ENCODE assay signal across 9 mouse cellular contexts in the genomic region with DNA sequence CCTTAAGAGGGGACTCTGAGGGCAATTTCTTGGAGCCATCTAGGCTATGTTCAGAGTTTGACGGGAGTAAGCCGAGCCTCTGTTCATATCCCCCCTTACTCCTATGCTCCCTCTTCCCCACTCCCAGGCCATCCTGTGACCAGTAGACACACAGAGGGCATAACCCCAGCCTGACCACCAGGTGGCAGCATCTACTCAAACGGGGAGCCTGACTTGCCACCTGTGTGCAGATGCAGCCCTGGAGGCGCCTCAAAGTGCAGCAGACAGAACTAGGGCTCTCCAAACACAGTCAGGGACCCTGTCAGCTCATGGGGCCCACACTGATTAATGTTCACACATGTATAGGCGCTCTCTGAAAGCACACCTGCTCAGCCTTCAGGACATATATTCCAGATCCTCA. TPM values are rescaled to one million over a fixed set of nuclear protein-coding genes. Genes with fewer than 3 reads are reported as not detected.
DNase-seq lines count a peak whose midpoint lies in the region; ATAC-seq lines count a peak whose summit lies in the region.
"Had no signal": no experiment of that assay in that cellular context is flagged by ENCODE, and none has a peak within 500 bp of the region (broad histone marks: within the 10 kb centered on the region; RNA-seq: fewer than 3 reads in every experiment).

No protein-coding gene starts in this region.

- no peak overlapping the region for H3K4me3 ChIP-seq in forebrain, embryonic 15.5 days
- H3K4me3 ChIP-seq in hindbrain, embryonic 10.5 days, result no peak overlapping the region

- WGBS in forebrain, embryonic 15.5 days, result 6% methylated on average over 5 of the region's 5 CpGs
- WGBS in hindbrain, embryonic 10.5 days, result 10% methylated on average over 5 of the region's 5 CpGs

- H3K9ac ChIP-seq in forebrain, embryonic 15.5 days (replicated peaks), result no peak overlapping the region

- no peaks in the 10 kb centered on the region for H3K9me3 ChIP-seq in forebrain, embryonic 15.5 days
- no peaks in the 10 kb centered on the region for H3K9me3 ChIP-seq in hindbrain, embryonic 10.5 days

- peaks cover 10% of the 10 kb centered on the region for H3K4me1 ChIP-seq in forebrain, embryonic 15.5 days
- H3K4me1 ChIP-seq in hindbrain, embryonic 10.5 days (replicated peaks), result peaks cover 61% of the 10 kb centered on the region

- no peaks in the 10 kb centered on the region for H3K36me3 ChIP-seq in forebrain, embryonic 15.5 days
- H3K36me3 ChIP-seq in hindbrain, embryonic 10.5 days, result no peaks in the 10 kb centered on the region

- ATAC-seq in forebrain, embryonic 15.5 days (replicated peaks), result peak; percentile 68

- peak; percentile 91 for DNase-seq in MN1 (ENCODE audit: low spot score)
- peak; percentile 73 for DNase-seq in cerebellum, adult 11-12 months
- peak; percentile 83 for DNase-seq in hindbrain, embryonic 10.5 days (ENCODE audit: low spot score)
- DNase-seq in layer of hippocampus, postnatal 25 days (ENCODE audit: extremely low spot score in 1 of 2, low spot score in 1 of 2), result peak; percentile 59 to 76
- DNase-seq in lung, postnatal 4 days, result peak; percentile 81 to 88
- peak; percentile 72 for DNase-seq in right cerebral cortex, adult 18-20 months
- DNase-seq in urinary bladder, adult 2 months (ENCODE audit: low spot score), result peak; percentile 68

- H3K4me2 ChIP-seq in forebrain, embryonic 15.5 days (replicated peaks), result no peak overlapping the region

- H3K27me3 ChIP-seq in forebrain, embryonic 15.5 days, result no peaks in the 10 kb centered on the region
- H3K27me3 ChIP-seq in hindbrain, embryonic 10.5 days (ENCODE audit: insufficient read depth, poor library complexity, severe bottlenecking), result peaks cover 71% of the 10 kb centered on the region

- no peak overlapping the region for H3K27ac ChIP-seq in forebrain, embryonic 15.5 days (replicated peaks)
- no peak overlapping the region for H3K27ac ChIP-seq in hindbrain, embryonic 10.5 days
- H3K27ac ChIP-seq: macrophage had no signal

RNA-seq across cellular contexts. Expression of gene Zfpm1, which starts 8.8 kb away (rescaled TPM):
- polyA plus RNA-seq in forebrain, embryonic 15.5 days (2015; fragmentation: Nextera tagmentation; extraction: Ambion mirVana), result 0.89 and 0.92 TPM in 2 replicates
- polyA plus RNA-seq in hindbrain, embryonic 10.5 days (2016; fragmentation: Nextera tagmentation; extraction: Ambion mirVana), result 1.6 and 2.4 TPM in 2 replicates
- 10 to 100 TPM; 37.8 to 43.4 TPM for total RNA-seq in layer of hippocampus, postnatal 25 days (2021)
- 13.2 and 16.2 TPM in 2 replicates for polyA plus RNA-seq in urinary bladder, adult 2 months (2012; rRNA removed)
